Mouse (Mus musculus) embryonic facial prominence, embryonic 11.5 days (tissue): Measurements from ENCODE around the gene Fam71a. TPM values are rescaled to one million over a fixed set of nuclear protein-coding genes. Genes with fewer than 3 reads are reported as not detected.

Source experiments
- ATAC-seq: fragments of 200-750 bp; cut with Nextera tagmentation; replicated peaks from 2 replicates; pipeline ENCODE4 v1.8.0; 2017; ENCODE audit warnings: low read depth; ENCODE audit not compliant: insufficient number of reproducible peaks, low FRiP score, low TSS enrichment
- DNase-seq: peaks from one replicate; pipeline ENCODE4 v3.0.0-alpha.2; 2015; ENCODE audit warnings: low spot score
- H3K27ac ChIP-seq: fragments of 300-500 bp; sonication (generic); replicated peaks from 2 replicates; pipeline ENCODE4 v1.5.1; 2014; ENCODE audit warnings: mild to moderate bottlenecking, low read depth, low read length, control low read depth
- H3K27me3 ChIP-seq: fragments of 300-500 bp; sonication (generic); 2 replicates; pipeline ENCODE4 v1.6.1; 2014; ENCODE audit warnings: mild to moderate bottlenecking, low read length, moderate library complexity, mixed read lengths; ENCODE audit not compliant: control insufficient read depth, insufficient read depth
- H3K36me3 ChIP-seq: fragments of 300-500 bp; sonication (generic); replicated peaks from 2 replicates; pipeline ENCODE4 v1.6.1; 2014; ENCODE audit warnings: low read depth, mild to moderate bottlenecking, low read length, moderate library complexity, mixed read lengths; ENCODE audit not compliant: control insufficient read depth, insufficient read depth
- H3K4me1 ChIP-seq: fragments of 300-500 bp; sonication (generic); 2 replicates; pipeline ENCODE4 v1.6.1; 2014; ENCODE audit warnings: low read length, mixed read lengths; ENCODE audit not compliant: control insufficient read depth, insufficient read depth
- H3K4me2 ChIP-seq: fragments of 300-500 bp; sonication (generic); 2 replicates; pipeline ENCODE4 v1.6.1; 2014; ENCODE audit warnings: low read depth, mild to moderate bottlenecking, control low read depth, low read length, moderate library complexity
- H3K4me3 ChIP-seq: fragments of 300-500 bp; sonication (generic); 2 replicates; pipeline ENCODE4 v1.5.1; 2014; ENCODE audit warnings: low read depth, low read length, control low read depth
- H3K9ac ChIP-seq: fragments of 300-500 bp; sonication (generic); replicated peaks from 2 replicates; pipeline ENCODE4 v1.6.1; 2014; ENCODE audit warnings: mild to moderate bottlenecking, control low read depth, low read length
- H3K9me3 ChIP-seq: fragments of 300-500 bp; sonication (generic); replicated peaks from 2 replicates; pipeline ENCODE4 v1.6.1; 2016; ENCODE audit warnings: mild to moderate bottlenecking, low read length, inconsistent platforms, mixed read lengths; ENCODE audit not compliant: control insufficient read depth
- WGBS: fragments of 180-500 bp; shearing (Covaris S2); extraction: QIAGEN DNeasy Blood & Tissue Kit; methylation state at CpG from one replicate; pipeline ENCODE4 v1.1.7; 2014; 5-methylcytosine and 5-hydroxymethylcytosine counted together
- polyA plus RNA-seq: library from polyadenylated mRNA; unstranded; fragments of >200 nt; fragmentation: Nextera tagmentation; extraction: Ambion mirVana; gene quantifications from 2 replicates; pipeline ENCODE4 v1.2.1, GENCODE M21; 2014

The Fam71a gene
- polyA plus RNA-seq, 1 experiment from 2014 or later = not detected

DNA sequence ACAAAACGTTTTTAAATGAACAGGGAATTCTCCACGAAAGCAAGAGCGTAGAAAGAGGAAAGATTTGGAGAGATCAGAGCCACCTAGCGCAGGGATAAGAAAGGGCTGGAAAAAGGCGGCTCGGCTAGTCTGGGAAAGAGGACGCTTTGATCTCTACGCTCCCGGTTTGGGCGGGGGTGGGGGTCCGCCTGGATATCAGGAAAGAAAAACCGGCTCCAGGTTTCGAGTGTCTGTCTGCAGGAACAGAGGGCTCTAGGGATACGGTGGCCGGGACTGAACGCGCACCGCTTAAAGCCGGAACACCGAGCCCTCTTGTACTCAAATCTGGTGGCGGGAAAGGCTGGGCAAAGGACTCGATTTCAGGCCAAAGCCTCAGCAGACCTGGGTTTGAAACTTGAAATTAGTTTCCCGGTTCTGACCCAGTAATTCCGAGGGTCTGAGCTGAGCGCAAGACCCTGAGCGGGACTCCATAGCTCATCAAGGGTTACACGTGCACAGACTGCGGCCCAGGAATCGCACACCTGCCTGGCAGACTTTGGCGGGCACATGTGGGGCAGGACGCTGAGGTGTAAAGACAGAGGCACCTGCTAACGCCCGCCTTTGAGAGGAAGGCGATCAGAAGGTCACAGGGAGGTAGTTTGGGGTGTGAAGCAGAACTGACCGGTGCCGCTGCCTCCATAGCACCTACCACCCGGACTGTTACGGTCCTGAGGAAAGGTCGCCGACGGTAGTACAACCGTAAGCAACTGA lies 19.6 kb upstream of the Fam71a start:
- Histone ChIP-seq H3K9me3 (no peaks in the 10 kb centered on the region), H3K36me3 (no peaks in the 10 kb centered on the region), H3K4me1 (peaks cover 5% of the 10 kb centered on the region), H3K9ac (no peak overlapping the region), H3K4me3 (peak overlapping the region; percentile 46), H3K4me2 (peak overlapping the region; percentile 96), H3K27me3 (peaks cover 20% of the 10 kb centered on the region), H3K27ac (no peak overlapping the region)
- DNase-seq (peak; percentile 71), ATAC-seq (no peak)
- 2% methylated on average over 42 of the region's 42 CpGs for WGBS

DNA sequence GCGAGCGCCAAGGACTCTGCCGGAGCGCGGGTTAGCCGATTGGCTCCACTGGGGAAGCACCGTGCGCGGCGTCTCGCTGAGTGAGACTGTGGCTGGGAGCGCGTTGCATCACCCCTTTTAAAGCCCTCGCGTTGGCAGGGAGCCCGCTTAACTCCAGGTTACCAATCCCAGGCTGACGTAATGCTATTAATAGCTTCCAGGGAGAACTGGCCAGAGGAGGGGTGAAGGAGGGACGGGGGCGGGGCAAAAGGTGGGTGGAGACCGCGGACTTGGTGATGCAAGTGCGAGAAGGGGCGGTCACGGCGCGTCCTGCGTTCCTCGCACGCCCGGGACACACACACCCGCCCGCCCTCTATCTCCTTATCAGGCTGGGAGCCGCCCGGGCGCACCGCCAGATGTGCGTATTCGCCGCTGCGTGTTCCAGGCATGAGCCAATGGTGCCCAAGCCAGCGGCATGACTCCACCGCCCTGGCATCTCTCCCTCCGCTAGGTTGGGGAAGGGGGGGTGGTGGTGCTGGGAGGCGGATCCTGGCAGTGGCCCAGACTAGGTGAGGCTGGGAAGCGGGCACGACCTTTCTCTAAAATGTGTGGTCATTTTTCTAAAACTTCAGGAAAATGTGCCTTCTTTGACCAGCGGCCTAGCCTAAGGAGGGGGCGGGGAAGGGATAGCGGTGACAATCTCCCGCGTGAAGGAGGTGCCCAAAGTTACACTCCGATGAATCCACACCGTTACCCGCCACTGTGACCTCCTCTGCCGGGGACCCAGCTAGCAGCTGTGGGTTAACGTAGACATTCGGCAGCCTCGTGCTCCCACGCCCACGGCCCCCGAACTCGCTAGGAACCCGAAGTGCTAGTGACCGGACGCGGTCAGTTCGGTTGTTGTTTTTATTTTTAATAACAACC lies 18.8 kb upstream of the Fam71a start:
- WGBS = under 1% methylated on average over 64 of the region's 67 CpGs
- DNase-seq = peak; percentile 87
- H3K4me1 ChIP-seq = peaks cover 5% of the 10 kb centered on the region
- peak overlapping the region; percentile 46 for H3K4me3 ChIP-seq
- ATAC-seq = peak; percentile 77
- H3K36me3 ChIP-seq = no peaks in the 10 kb centered on the region
- H3K4me2 ChIP-seq = peak overlapping the region; percentile 96
- peak overlapping the region; percentile 23 for H3K9ac ChIP-seq
- H3K27ac ChIP-seq = no peak overlapping the region
- H3K9me3 ChIP-seq = no peaks in the 10 kb centered on the region
- H3K27me3 ChIP-seq = peaks cover 20% of the 10 kb centered on the region

DNA sequence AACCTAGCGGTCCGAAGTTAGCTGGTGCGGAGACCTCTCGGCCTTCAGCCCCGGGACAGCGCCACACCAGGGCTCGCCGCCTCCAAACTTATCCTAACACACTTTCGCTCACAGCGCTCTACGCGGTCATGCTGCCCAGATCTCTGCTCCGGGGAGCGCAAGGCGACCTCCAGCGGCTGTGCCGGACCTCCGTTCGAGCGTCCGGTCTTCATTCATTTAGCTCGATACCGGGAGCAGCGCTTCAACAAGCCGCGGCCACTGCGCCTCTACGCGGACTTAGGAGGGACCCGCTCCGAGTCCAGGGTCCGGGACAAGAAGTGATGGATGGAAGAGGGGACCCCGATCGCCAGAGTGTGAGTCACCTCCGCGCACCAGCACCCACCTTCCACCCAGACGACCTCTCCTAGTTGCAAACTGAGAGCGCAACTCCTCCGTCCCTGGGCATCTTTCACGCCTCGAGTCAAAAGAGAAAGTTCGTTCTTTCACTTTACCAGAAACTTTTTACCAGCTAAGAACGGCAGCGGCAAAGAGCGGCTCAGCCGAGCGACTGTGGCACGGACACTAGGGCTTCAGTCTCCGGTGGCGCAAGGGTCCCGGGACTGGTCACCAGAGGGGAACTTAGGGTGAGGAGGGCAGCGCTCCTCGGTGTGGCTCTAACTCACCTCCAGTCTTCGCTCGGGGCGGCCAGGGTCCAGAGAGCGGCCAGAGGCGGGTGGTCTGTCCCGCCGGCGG lies 18.0 kb upstream of the Fam71a start:
- peak; percentile 63 for DNase-seq
- Histone ChIP-seq H3K27me3 (peaks cover 20% of the 10 kb centered on the region), H3K4me2 (peak overlapping the region; percentile 96), H3K4me1 (peaks cover 5% of the 10 kb centered on the region), H3K36me3 (no peaks in the 10 kb centered on the region), H3K9ac (peak overlapping the region; percentile 23), H3K27ac (no peak overlapping the region), H3K9me3 (no peaks in the 10 kb centered on the region), H3K4me3 (peak overlapping the region; percentile 46)
- peak; percentile 53; the same call in 1 of the 2 replicates for ATAC-seq
- WGBS = under 1% methylated on average over 61 of the region's 61 CpGs

DNA sequence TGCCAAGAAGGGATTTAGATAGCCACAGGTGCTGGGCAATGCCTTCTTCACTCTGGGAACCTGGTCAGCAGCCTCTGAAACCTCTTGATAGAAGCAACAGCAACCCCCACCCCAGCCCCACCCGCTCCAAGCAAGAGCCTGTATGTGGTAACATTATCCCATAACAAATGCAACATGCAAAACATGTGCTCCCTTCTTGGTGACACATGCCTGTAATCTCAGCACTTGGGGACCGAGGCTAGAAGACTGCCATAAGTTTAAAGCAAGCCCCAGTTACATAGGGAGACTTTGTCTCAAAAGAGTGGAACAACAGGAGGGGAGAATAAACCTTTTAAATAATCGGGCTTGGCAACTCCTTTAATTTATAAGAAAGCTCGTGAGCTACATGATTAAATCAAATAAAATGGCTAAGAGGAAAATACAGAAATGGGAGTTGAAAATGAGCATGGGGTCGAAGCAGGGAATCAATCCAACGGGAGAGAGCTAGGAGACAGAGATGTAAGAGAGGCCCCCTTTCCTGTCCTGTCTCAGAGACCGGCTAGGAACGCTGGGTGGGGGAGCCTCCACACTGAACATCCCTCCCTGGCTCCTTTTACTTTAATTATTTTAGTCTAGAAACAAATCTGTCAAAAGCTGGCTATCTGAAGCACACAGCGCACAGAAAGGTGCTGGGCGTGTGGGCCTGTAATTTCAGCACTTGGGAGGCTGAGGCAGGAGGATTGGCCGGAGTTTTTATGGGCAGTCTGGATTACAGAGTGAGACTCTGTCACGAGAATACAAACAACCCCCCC lies 17.0 kb upstream of the Fam71a start:
- WGBS = 49% methylated on average over 12 of the region's 12 CpGs
- no peak overlapping the region for H3K9ac ChIP-seq
- H3K27me3 ChIP-seq = peaks cover 15% of the 10 kb centered on the region
- ATAC-seq (no peak), DNase-seq (no peak)
- H3K27ac ChIP-seq = no peak overlapping the region
- peak overlapping the region; percentile 96 for H3K4me2 ChIP-seq
- peaks cover 5% of the 10 kb centered on the region for H3K4me1 ChIP-seq
- no peaks in the 10 kb centered on the region for H3K36me3 ChIP-seq
- no peaks in the 10 kb centered on the region for H3K9me3 ChIP-seq
- no peak overlapping the region; the same call in 1 of the 2 replicates for H3K4me3 ChIP-seq

DNA sequence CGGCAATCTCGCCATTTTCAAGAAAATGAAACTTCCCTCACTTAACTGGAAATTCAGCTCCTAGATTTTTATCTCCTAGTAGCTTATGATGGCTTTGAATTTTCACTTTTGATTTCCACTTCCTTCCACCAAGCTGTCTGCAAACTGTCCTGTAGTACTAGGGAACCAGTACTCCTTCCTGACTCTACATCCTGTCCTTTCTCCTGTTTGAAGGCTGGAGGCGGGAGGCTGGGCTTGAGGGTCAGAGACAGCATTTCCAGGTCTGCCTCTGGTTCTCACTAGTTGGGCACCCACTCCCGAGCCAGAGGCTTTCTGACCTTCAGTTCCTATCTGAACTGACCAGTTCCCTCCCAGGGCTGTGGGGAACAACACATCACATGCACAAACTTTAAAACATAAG lies 15.8 kb upstream of the Fam71a start:
- no peak overlapping the region for H3K4me2 ChIP-seq
- peaks cover 5% of the 10 kb centered on the region for H3K4me1 ChIP-seq
- no peak overlapping the region for H3K9ac ChIP-seq
- 65% methylated on average over 4 of the region's 4 CpGs for WGBS
- H3K9me3 ChIP-seq = no peaks in the 10 kb centered on the region
- ATAC-seq (no peak), DNase-seq (no peak)
- H3K27ac ChIP-seq = no peak overlapping the region
- H3K27me3 ChIP-seq = peaks cover 15% of the 10 kb centered on the region
- no peaks in the 10 kb centered on the region for H3K36me3 ChIP-seq
- H3K4me3 ChIP-seq = no peak overlapping the region

DNA sequence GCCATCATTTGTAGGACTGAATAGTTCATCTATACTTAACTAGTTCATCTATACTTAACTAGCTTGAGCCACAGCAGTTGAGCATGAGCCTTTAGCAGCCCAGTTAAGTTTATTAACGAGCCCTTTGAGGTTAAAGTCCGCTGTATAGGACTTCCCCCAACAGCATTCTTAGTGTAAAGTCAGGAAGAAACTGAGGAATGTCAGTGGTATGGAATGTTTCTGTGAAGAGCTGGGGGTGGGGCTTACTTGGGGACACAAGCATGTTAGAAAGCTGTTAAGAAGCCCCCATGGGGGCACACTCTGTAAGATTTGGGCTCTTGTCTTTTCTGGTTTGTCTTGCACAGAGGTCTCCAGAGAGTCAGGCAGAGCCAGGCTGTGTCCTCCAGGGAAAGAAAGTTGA lies 15.2 kb upstream of the Fam71a start:
- H3K4me2 ChIP-seq = no peak overlapping the region
- DNase-seq (no peak), ATAC-seq (no peak)
- H3K27ac ChIP-seq = no peak overlapping the region
- peaks cover 5% of the 10 kb centered on the region for H3K4me1 ChIP-seq
- H3K9me3 ChIP-seq = no peaks in the 10 kb centered on the region
- no peak overlapping the region for H3K9ac ChIP-seq
- peaks cover 13% of the 10 kb centered on the region for H3K27me3 ChIP-seq
- no peaks in the 10 kb centered on the region for H3K36me3 ChIP-seq
- no peak overlapping the region for H3K4me3 ChIP-seq
- WGBS = 24% methylated on average over 2 of the region's 2 CpGs

DNA sequence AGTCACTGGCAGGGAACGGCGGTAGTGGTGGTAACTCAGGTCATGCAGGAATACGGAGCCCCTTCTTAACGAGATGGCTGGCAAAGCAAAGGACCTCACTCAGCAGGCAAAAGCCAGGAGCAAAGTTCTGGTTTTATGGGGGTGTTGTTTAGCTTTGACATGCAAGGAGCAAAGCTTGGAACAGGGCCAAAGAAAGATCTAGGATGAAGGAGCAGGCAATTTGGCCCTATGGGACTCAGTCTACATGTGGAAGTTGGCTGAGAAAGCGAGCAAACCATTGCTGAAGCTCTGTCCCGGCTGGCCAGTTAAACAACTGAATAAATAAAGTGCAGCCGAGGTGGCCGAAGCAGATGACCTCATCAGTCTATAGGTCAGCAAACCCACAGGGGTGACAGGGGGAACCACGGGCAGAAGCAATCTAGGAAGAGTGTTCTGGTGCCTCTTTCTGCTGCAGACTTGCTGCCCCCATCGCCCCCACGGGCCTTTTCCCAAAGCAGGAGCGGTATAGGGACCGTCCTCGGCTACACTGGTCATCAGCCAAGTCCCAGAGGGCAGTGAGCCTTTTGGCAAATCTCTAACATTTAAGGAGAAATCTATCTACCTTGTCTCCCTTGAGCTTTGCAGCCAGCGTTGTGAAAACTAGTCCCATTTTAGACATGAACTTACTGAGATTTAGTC lies 14.0 kb upstream of the Fam71a start:
- Histone ChIP-seq H3K27me3 (peaks cover 4% of the 10 kb centered on the region), H3K4me3 (no peak overlapping the region), H3K9ac (no peak overlapping the region), H3K36me3 (no peaks in the 10 kb centered on the region), H3K4me1 (peaks cover under 1% of the 10 kb centered on the region; the same call in 1 of the 2 replicates), H3K9me3 (no peaks in the 10 kb centered on the region), H3K4me2 (no peak overlapping the region), H3K27ac (no peak overlapping the region)
- no peak for ATAC-seq
- DNase-seq = no peak
- 36% methylated on average over 15 of the region's 15 CpGs for WGBS
